Comparison of ENCODE assay signal across 21 mouse cellular contexts in genomic region chr6:28947254-28947653, GRCm38 (mm10).
DNase-seq lines count a peak whose midpoint lies in the region; ATAC-seq and TF ChIP-seq lines count a peak whose summit lies in the region.
"Had no signal": no experiment of that assay in that cellular context is flagged by ENCODE, and none has a peak within 500 bp of the region (broad histone marks: within the 10 kb centered on the region; RNA-seq: fewer than 3 reads in every experiment).

No protein-coding gene starts in this region.

- no peaks in the 10 kb centered on the region for H3K9me3 ChIP-seq in forebrain, postnatal 0 days (ENCODE audit: low read length)
- no peaks in the 10 kb centered on the region for H3K9me3 ChIP-seq in forebrain, embryonic 13.5 days (replicated peaks)
- H3K9me3 ChIP-seq in neural tube, embryonic 12.5 days: no peaks in the 10 kb centered on the region
- H3K9me3 ChIP-seq in neural tube, embryonic 14.5 days (ENCODE audit: control insufficient read depth, low read length): no peaks in the 10 kb centered on the region
- H3K9me3 ChIP-seq: embryonic facial prominence, embryonic 13.5 days; embryonic facial prominence, embryonic 15.5 days; forebrain, embryonic 12.5 days; forebrain, embryonic 15.5 days had no signal

- H3K27me3 ChIP-seq in forebrain, postnatal 0 days (ENCODE audit: insufficient read depth, low read length): no peaks in the 10 kb centered on the region
- no peaks in the 10 kb centered on the region for H3K27me3 ChIP-seq in forebrain, embryonic 13.5 days
- no peaks in the 10 kb centered on the region for H3K27me3 ChIP-seq in neural tube, embryonic 12.5 days (replicated peaks)
- no peaks in the 10 kb centered on the region for H3K27me3 ChIP-seq in neural tube, embryonic 14.5 days (ENCODE audit: control insufficient read depth, insufficient read depth, low read length)
- H3K27me3 ChIP-seq: embryonic facial prominence, embryonic 15.5 days; forebrain, embryonic 15.5 days had no signal

- TF ChIP-seq CTCF in forebrain, postnatal 0 days (IDR thresholded peaks at IDR 0.05; ENCODE audit: low read depth): no peak

- peak; percentile 42; the same call in 1 of the 2 replicates for ATAC-seq in forebrain, postnatal 0 days
- no peak for ATAC-seq in forebrain, embryonic 13.5 days
- ATAC-seq in neural tube, embryonic 12.5 days (ENCODE audit: low FRiP score, low read depth): peak; percentile 55; the same call in 1 of the 2 replicates
- ATAC-seq in neural tube, embryonic 14.5 days (ENCODE audit: low read depth): 0 out of 2 replicates have a peak, but pooled peaks have one; percentile 51
- ATAC-seq: forebrain, embryonic 15.5 days had no signal

- no peaks in the 10 kb centered on the region for H3K36me3 ChIP-seq in forebrain, postnatal 0 days (ENCODE audit: insufficient read depth)
- H3K36me3 ChIP-seq in forebrain, embryonic 13.5 days (ENCODE audit: poor library complexity, severe bottlenecking): no peaks in the 10 kb centered on the region
- H3K36me3 ChIP-seq in neural tube, embryonic 12.5 days: no peaks in the 10 kb centered on the region
- H3K36me3 ChIP-seq in neural tube, embryonic 14.5 days (ENCODE audit: control insufficient read depth, insufficient read depth, low read length): no peaks in the 10 kb centered on the region
- H3K36me3 ChIP-seq: embryonic facial prominence, embryonic 13.5 days; embryonic facial prominence, embryonic 15.5 days; forebrain, embryonic 12.5 days; forebrain, embryonic 15.5 days had no signal

- 44% methylated on average over 9 of the region's 9 CpGs for WGBS in forebrain, postnatal 0 days
- 65% methylated on average over 9 of the region's 9 CpGs for WGBS in forebrain, embryonic 13.5 days
- 47% methylated on average over 9 of the region's 9 CpGs for WGBS in neural tube, embryonic 12.5 days
- WGBS in neural tube, embryonic 14.5 days: 42% methylated on average over 9 of the region's 9 CpGs

- H3K9ac ChIP-seq in forebrain, postnatal 0 days: no peak overlapping the region
- no peak overlapping the region for H3K9ac ChIP-seq in forebrain, embryonic 13.5 days
- H3K9ac ChIP-seq in neural tube, embryonic 12.5 days: no peak overlapping the region
- H3K9ac ChIP-seq in neural tube, embryonic 14.5 days (replicated peaks; ENCODE audit: low read depth, low read length): no peak overlapping the region
- H3K9ac ChIP-seq: embryonic facial prominence, embryonic 13.5 days; embryonic facial prominence, embryonic 15.5 days; forebrain, embryonic 12.5 days; forebrain, embryonic 15.5 days had no signal

- no peaks in the 10 kb centered on the region for H3K4me1 ChIP-seq in forebrain, postnatal 0 days (ENCODE audit: insufficient read depth)
- no peaks in the 10 kb centered on the region for H3K4me1 ChIP-seq in forebrain, embryonic 13.5 days
- no peaks in the 10 kb centered on the region for H3K4me1 ChIP-seq in neural tube, embryonic 12.5 days
- H3K4me1 ChIP-seq in neural tube, embryonic 14.5 days (ENCODE audit: control insufficient read depth, insufficient read depth, low read length): no peaks in the 10 kb centered on the region
- H3K4me1 ChIP-seq: embryonic facial prominence, embryonic 13.5 days; embryonic facial prominence, embryonic 15.5 days; forebrain, embryonic 12.5 days; forebrain, embryonic 15.5 days had no signal

- DNase-seq in forebrain, postnatal 0 days: no peak
- DNase-seq in neural tube, embryonic 10.5 days (ENCODE audit: extremely low spot score, low spot score): no peak
- no peak for DNase-seq in right cerebral cortex, postnatal 25 days
- DNase-seq: adrenal gland, adult 2 months; adrenal gland, postnatal 10 days; adrenal gland, postnatal 25 days; cerebellum, adult 11 months; cerebellum, adult 18-20 months; cerebellum, adult 8-10 months; cerebellum, adult 9-11 months; cerebellum, postnatal 14 days; cerebellum, postnatal 36 days; embryo, embryonic 11 days had no signal

- H3K4me2 ChIP-seq in forebrain, postnatal 0 days (ENCODE audit: low read depth): no peak overlapping the region
- no peak overlapping the region for H3K4me2 ChIP-seq in forebrain, embryonic 13.5 days
- H3K4me2 ChIP-seq in neural tube, embryonic 12.5 days (replicated peaks): no peak overlapping the region
- H3K4me2 ChIP-seq in neural tube, embryonic 14.5 days (ENCODE audit: low read depth, low read length): no peak overlapping the region
- H3K4me2 ChIP-seq: embryonic facial prominence, embryonic 13.5 days; embryonic facial prominence, embryonic 15.5 days; forebrain, embryonic 12.5 days; forebrain, embryonic 15.5 days had no signal

- H3K4me3 ChIP-seq in forebrain, postnatal 0 days (ENCODE audit: low read depth, low read length): no peak overlapping the region
- H3K4me3 ChIP-seq in forebrain, embryonic 13.5 days: no peak overlapping the region
- H3K4me3 ChIP-seq in neural tube, embryonic 12.5 days: no peak overlapping the region
- H3K4me3 ChIP-seq in neural tube, embryonic 14.5 days (ENCODE audit: low read depth, low read length): no peak overlapping the region
- H3K4me3 ChIP-seq: embryonic facial prominence, embryonic 13.5 days; embryonic facial prominence, embryonic 15.5 days; erythroblast, embryonic 14.5 days; forebrain, embryonic 12.5 days; forebrain, embryonic 15.5 days had no signal

- no peak overlapping the region for H3K27ac ChIP-seq in forebrain, postnatal 0 days (ENCODE audit: low read depth, low read length)
- no peak overlapping the region for H3K27ac ChIP-seq in forebrain, embryonic 13.5 days
- no peak overlapping the region for H3K27ac ChIP-seq in neural tube, embryonic 12.5 days
- H3K27ac ChIP-seq in neural tube, embryonic 14.5 days (ENCODE audit: low read depth, low read length): no peak overlapping the region
- H3K27ac ChIP-seq: embryonic facial prominence, embryonic 13.5 days; embryonic facial prominence, embryonic 15.5 days; forebrain, embryonic 12.5 days; forebrain, embryonic 15.5 days had no signal
